Mouse (Mus musculus) urinary bladder, postnatal 14 days (tissue): ENCODE data around the gene Phactr3.
"Not testable (repeated sequence)": the region's sequence is repeated elsewhere in the genome, so short reads cannot be mapped to it uniquely, and the experiment has no call there.

Experiments used
- DNase-seq: peaks from one replicate; pipeline ENCODE4 v3.0.0; 2021; ENCODE audit warnings: low spot score

Gene Phactr3

DNA sequence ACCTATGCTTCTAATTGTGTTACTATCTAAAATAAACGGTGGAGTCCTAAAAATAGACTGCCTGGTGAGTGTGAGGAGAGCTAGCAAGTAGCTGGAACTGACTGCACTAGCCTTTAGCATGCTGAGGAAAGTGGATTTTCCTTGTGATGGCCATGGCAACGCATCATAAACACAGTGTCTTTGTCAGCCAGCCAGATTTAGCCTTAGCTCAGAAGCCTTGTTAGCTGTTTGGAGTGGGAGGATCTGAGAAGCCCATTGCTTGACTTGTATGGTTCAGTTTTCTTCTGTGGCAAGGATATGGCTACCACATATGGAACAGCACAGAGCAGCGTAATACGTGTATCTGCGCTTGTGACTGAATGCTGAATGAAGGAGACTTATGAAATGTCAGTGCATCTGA lies 210.8 kb downstream of the Phactr3 start:
- no peak for DNase-seq

DNA sequence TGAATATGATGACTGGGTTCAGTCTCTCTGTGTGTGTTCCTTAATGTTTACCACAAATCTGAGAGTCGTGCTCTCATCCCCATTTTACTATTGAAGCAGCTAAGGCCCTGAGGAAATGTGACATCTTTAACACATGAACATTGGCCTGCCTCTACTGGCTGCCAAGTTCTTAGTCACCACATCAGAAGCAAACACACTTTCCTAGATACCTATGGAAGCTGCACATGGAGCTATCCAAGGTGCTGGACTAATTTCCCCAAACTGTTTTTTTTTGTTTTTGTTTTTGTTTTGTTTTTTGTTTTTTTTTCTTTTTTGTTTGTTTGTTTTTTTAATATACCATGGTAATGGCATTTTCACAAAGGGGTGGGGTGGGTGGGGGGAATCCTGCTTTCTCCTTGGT lies 211.2 kb downstream of the Phactr3 start:
- no peak for DNase-seq

DNA sequence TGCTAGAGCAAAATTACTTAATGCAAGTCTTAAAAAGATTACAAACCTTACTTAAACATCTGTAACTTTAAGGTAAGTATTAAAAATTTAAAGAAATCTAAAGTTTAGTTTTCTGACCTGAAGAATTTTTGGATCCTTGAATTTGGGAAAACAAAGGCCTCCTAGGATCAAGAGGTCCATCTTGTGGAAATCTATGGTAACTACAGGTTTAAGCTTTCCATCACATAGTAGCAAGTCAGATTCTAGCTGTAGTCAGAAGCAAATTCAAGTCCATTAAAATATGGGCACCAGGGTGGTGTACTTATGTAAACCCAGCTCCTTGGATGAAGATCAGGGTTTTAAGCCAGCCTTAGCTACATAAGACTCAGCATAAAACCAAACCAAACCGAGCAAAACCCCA lies 219.1 kb downstream of the Phactr3 start:
- no peak for DNase-seq

DNA sequence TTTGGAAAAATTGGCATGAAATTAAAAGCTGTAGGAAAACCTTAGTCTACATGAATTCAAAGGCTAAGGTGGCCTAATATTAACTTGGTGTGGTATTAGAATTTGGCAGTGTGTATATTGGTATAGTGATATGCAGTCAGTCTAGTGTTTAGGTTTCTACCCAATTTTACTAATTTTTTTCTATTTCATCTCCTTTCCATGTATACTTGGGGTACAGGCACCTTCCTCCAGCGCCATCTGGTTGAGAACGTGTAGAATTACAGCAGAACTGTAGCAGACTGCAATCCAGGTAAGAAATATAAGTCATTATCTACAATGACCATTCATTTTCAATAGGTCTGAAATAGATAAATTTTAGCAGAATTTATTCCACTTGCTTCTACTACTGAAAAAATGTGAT lies 220.3 kb downstream of the Phactr3 start:
- no peak for DNase-seq

DNA sequence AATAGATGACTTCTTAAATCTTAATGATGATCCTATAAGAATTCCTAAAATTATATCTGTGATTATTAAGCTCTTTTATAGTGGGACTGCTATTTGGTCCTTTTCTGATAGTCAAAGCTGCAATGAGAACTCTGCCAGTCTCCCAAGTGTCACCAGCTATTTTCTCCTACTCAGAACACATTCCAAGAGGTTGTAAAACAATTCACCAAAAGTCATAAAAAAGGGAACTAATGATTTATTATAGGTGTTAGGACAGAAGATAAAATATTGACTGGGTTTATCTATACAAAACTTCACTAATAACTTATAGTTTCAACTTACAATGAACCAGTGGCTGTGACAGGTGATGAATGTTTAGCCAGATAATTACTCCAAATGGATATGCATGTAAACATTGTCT lies 223.3 kb downstream of the Phactr3 start:
- DNase-seq = not testable (repeated sequence)

DNA sequence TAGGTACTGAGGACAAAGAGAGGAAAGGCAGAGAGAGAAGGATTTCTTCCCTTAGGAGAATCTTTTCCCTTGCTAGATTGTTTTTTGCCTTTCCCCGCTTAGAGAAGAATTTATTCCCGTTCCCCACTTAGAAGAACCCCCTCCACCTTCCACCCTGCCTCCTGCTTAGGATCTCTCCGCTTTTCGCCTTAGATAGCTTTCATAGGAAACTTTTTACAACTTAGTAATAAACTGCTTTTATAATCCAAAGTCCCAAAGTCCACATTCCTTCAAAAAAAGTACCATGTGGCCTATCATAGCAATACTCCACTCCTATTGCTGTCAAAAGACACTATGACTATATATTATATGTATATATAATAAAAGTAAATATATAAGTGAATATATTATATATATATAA lies 223.8 kb downstream of the Phactr3 start:
- no peak for DNase-seq
